Mouse (Mus musculus): ENCODE results near the gene Rnf128. TPM values are rescaled to one million over a fixed set of nuclear protein-coding genes. Genes with fewer than 3 reads are reported as not detected.
"Not testable (repeated sequence)": the region's sequence is repeated elsewhere in the genome, so short reads cannot be mapped to it uniquely, and the experiment has no call there.

Gene Rnf128
- total RNA-seq (2021): 10 to 100 TPM; 31.8 to 35.7 TPM

GRCm38 (mm10) chrX:139562925-139563461, at the start of gene Rnf128:
Rnf128 (plus strand) TSS chrX:139563316.
- DNase-seq: no peak

GRCm38 (mm10) chrX:139516156-139516555, 47.0 kb upstream of the Rnf128 start:
- DNase-seq: no peak

GRCm38 (mm10) chrX:139519251-139519650, 43.9 kb upstream of the Rnf128 start:
- no peak for DNase-seq

GRCm38 (mm10) chrX:139524303-139525091, 38.6 kb upstream of the Rnf128 start:
- DNase-seq: no peak

- no peak for DNase-seq
These were observed 37.4 kb upstream of the Rnf128 start for GRCm38 (mm10) chrX:139525724-139526123.

- no peak for DNase-seq
These were observed 36.1 kb upstream of the Rnf128 start for GRCm38 (mm10) chrX:139526984-139527383.

- no peak for DNase-seq
These were observed 33.4 kb upstream of the Rnf128 start for GRCm38 (mm10) chrX:139529678-139530077.

GRCm38 (mm10) chrX:139532293-139532692, 30.8 kb upstream of the Rnf128 start:
- no peak for DNase-seq

- DNase-seq: no peak
These were observed 25.3 kb upstream of the Rnf128 start for GRCm38 (mm10) chrX:139537641-139538397.

GRCm38 (mm10) chrX:139543726-139544125, 19.4 kb upstream of the Rnf128 start:
- no peak for DNase-seq

GRCm38 (mm10) chrX:139550456-139550855, 12.7 kb upstream of the Rnf128 start:
- no peak for DNase-seq

GRCm38 (mm10) chrX:139552090-139552489, 11.0 kb upstream of the Rnf128 start:
- DNase-seq: no peak

- DNase-seq: no peak
These were observed 726 bp upstream of the Rnf128 start for GRCm38 (mm10) chrX:139562255-139562924.

- no peak for DNase-seq
These were observed 6.9 kb downstream of the Rnf128 start for GRCm38 (mm10) chrX:139570054-139570453.

GRCm38 (mm10) chrX:139578649-139579278, 15.6 kb downstream of the Rnf128 start:
- no peak for DNase-seq

GRCm38 (mm10) chrX:139583616-139584015, 20.5 kb downstream of the Rnf128 start:
- peak in 1 of 2 experiments; percentile 1 for DNase-seq

GRCm38 (mm10) chrX:139586676-139587075, 23.6 kb downstream of the Rnf128 start:
- DNase-seq: not testable (repeated sequence)

- no peak for DNase-seq
These were observed 33.3 kb downstream of the Rnf128 start for GRCm38 (mm10) chrX:139596404-139596803.

GRCm38 (mm10) chrX:139610033-139610764, 47.1 kb downstream of the Rnf128 start:
- DNase-seq: peak; percentile 78

GRCm38 (mm10) chrX:139610765-139611300, 47.7 kb downstream of the Rnf128 start:
- no peak for DNase-seq

GRCm38 (mm10) chrX:139614761-139615160, 51.6 kb downstream of the Rnf128 start:
- no peak for DNase-seq

Data from layer of hippocampus, postnatal 36 days (tissue).